Mouse (Mus musculus): ENCODE data around the gene 9130213A22Rik. TPM values are rescaled to one million over a fixed set of nuclear protein-coding genes. Genes with fewer than 3 reads are reported as not detected.

Gene 9130213A22Rik
- under 1 TPM in 1 of 2 experiments, not detected in 1; 0.18 TPM for total RNA-seq (2021)
- long read RNA-seq, experiment 1, result 0 reads
- long read RNA-seq, experiment 2, result 0 reads

DNA sequence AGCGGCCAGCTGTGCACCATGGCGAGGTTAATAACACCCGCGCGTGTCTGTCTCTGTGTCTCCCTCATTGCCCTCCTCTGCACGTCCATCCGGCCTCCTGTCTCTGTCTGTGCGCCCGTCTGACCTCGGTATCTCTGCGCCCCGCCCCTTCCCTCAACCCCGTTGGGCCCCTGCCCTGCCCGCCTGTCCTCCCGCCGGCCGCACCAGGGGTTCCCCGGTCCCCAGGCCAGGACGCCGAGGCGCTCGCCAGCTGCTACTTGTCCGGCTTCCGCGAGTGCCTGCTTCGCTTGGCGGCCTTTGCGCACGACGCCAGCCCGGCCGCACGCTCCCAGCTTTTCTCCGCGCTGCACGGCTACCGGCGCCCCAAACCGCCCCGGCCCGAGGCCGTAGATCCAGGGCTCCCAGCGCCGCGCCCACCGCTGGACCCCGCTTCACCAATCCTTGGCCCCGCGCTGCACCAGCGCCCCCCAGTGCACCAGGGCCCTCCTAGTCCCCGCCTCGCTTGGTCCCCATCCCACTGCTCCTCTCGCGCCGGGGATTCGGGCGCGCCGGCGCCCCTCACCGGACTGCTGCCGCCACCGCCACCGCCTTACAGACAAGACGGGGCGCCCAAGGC is at the start of gene 9130213A22Rik:
TSS of gene 9130213A22Rik (minus strand) at position 254 of the 616 bp plus-strand sequence.
- intact Hi-C loops (cut with DNase I; ENCODE audit: low total_unique reads), result loop anchor here (5.0 kb wide), 1 partner anchor 55 kb away; no protein-coding TSS in a partner anchor

GRCm38 (mm10) chr11:69171626-69172025 is 49.2 kb upstream of the 9130213A22Rik start:
- peak; percentile 92 for DNase-seq
- intact Hi-C loops (cut with DNase I; ENCODE audit: low total_unique reads), result no loop called here

More for the DNA sequence above, at the start of gene 9130213A22Rik:
- peak; percentile 93 for DNase-seq

DNA sequence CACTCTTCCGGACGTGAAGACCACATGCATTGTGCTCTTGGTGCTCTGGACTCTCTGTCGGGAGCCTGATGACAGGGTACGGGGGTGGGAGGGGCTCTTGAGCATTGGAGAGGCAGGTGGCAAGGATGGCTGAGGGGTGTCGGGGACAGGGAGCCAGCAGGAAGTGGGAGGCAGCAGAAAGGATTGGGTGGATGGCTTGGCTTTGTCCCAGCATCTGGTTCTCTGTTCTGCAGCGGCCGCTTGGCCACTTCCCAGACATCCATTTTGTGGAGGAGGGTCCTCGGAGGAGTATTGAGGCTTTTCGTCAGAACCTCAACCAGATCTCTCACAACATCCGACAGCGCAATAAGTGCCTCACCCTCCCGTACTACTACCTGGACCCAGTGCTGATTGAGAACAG is 46.9 kb upstream of the 9130213A22Rik start:
- DNase-seq, result no peak
- intact Hi-C loops (cut with DNase I; ENCODE audit: low total_unique reads), result no loop called here

DNA sequence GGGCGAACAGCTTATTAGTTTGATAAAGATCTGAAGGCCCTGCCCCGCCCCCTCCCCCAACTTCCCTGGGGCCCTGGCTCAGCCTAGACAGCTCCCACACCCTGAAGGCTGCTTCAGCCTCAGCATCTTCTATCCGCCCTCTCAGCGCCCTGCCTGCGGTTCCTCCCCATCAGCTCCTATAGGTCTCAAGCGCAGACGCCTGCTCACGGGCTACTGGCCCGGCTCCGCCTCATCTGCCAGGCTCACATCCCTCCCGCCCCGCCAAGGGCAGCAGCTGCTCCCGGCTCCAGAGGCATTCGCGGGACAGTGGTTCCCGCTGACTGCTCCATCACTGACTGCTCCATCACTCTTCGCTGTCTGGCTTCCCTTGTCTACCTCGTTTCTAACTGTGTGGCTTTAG is 34.4 kb upstream of the 9130213A22Rik start, which contains the start of gene Alox12b:
TSS of gene Alox12b (plus strand) at position 190 of the 400 bp plus-strand sequence.
- no peak for DNase-seq
- intact Hi-C loops (cut with DNase I; ENCODE audit: low total_unique reads), result no loop called here

DNA sequence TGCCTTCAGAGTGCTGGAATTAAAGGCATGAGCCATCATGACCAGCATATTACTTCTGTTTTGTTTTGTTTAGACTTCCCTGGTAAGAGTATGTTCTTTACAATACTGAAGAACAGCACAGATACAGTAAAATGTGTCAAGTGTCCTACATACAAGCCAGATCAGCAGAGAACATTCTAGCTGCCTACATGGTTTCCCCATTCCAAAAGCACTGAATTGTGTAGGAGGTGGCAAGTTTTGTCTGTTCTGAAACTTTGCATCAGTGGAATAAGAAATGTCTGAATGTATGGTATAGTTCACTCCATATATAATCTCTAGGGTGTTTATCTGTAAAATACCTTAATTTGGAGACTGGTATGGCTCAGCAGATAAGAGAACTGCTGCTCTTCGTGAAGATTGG is 33.0 kb upstream of the 9130213A22Rik start:
- intact Hi-C loops (cut with DNase I; ENCODE audit: low total_unique reads), result no loop called here

GRCm38 (mm10) chr11:69153831-69154230 is 31.4 kb upstream of the 9130213A22Rik start:
- intact Hi-C loops (cut with DNase I; ENCODE audit: low total_unique reads), result no loop called here
- no peak for DNase-seq

More for the DNA sequence above, 33.0 kb upstream of the 9130213A22Rik start:
- DNase-seq, result no peak

DNA sequence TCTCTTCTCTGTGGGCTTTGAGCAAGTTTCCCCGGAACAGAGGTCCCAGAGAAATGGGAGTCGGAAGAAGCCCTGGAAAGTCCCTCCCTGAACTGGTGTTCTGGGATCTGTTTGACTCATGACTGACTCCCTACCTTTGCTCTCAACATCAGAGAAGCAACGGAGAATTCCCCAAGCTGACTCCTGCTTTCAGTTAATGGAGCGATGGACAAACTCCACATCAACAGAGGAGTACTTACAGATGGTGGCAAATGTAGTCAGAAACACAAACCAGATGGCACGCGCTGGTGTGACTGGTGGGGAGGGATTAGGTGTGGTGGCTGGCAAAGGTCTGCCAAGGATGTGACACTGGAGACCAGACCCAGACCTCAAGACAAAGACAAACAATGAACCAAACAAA is 28.6 kb upstream of the 9130213A22Rik start:
- intact Hi-C loops (cut with DNase I; ENCODE audit: low total_unique reads), result no loop called here

GRCm38 (mm10) chr11:69150444-69150843 is 28.1 kb upstream of the 9130213A22Rik start:
- intact Hi-C loops (cut with DNase I; ENCODE audit: low total_unique reads), result no loop called here
- DNase-seq, result peak; percentile 72

More for the DNA sequence above, 28.6 kb upstream of the 9130213A22Rik start:
- DNase-seq, result no peak

GRCm38 (mm10) chr11:69149728-69150127 is 27.3 kb upstream of the 9130213A22Rik start:
- intact Hi-C loops (cut with DNase I; ENCODE audit: low total_unique reads), result no loop called here
- DNase-seq, result peak; percentile 59

DNA sequence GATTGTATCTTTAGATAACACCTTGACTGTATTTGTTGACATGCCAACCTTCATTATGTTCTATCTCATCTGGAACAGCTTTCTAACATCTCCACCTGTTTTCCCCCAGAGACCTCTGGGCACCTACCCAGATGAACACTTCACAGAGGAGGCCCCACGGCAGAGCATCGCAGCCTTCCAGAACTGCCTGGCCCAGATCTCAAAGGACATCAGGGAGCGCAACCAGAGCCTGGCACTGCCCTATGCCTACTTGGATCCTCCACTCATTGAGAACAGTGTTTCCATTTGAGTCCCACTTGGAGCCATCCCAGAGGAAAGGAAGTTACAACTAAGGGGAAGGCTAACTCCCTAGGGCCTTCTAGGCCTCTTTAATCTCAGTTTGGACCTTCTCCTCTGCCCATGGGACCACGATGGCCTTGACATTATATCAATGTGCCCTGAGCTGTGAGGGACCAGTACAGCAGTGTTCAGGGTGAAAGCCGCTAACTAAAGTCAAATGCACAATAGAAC is 26.1 kb upstream of the 9130213A22Rik start:
- intact Hi-C loops (cut with DNase I; ENCODE audit: low total_unique reads), result no loop called here
- DNase-seq, result no peak

- DNase-seq, result no peak
- intact Hi-C loops (cut with DNase I; ENCODE audit: low total_unique reads), result no loop called here
Measured at GRCm38 (mm10) chr11:69147546-69147945, 25.2 kb upstream of the 9130213A22Rik start.

GRCm38 (mm10) chr11:69135361-69135760 is 13.0 kb upstream of the 9130213A22Rik start:
- intact Hi-C loops (cut with DNase I; ENCODE audit: low total_unique reads), result no loop called here
- DNase-seq, result no peak

GRCm38 (mm10) chr11:69134622-69134968 is 12.2 kb upstream of the 9130213A22Rik start:
- intact Hi-C loops (cut with DNase I; ENCODE audit: low total_unique reads), result no loop called here
- no peak for DNase-seq

DNA sequence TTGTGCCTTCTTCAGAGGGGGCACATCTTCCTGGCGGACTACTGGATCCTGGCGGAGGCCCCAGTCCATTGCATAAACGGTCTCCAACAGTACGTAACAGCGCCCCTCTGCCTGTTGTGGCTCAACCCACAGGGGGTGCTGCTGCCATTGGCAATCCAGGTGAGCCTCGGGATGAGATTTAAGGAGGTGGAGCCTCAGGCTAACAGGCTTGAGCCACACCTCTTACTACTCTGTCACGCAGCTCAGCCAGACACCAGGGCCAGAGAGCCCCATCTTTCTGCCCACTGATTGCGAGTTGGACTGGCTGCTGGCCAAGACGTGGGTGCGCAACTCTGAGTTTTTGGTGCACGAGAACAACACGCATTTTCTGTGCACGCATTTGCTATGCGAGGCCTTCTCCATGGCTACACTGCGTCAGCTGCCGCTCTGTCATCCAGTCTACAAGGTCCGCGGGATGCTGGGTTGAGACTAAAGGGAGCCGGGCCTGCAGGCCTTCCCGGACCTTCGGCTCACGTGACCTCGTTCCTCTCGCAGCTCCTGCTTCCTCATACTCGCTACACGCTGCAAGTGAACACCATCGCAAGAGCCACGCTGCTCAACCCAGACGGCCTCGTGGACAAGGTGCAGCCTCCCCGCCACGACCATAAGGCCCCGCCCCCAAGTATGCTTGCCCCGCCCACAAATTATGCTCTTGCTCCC is 11.7 kb upstream of the 9130213A22Rik start:
- intact Hi-C loops (cut with DNase I; ENCODE audit: low total_unique reads), result no loop called here
- no peak for DNase-seq

DNA sequence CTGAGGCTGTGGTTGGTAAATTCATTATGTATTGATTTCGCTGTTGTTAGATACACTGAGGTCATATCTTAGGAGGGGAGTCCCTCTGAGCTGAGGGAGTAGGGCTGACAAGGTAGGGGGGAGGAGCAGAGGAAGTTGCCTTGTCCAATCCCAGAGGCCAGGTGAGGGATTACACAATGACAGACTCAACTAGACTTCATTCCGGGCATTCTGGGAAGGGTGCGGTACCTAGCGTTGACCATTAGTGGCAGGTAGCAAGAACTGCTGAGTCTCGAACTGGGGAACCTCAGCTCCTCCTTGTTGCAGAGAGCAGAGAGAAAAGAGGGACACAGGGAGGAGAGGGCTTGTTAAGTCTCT is 11.2 kb upstream of the 9130213A22Rik start:
- DNase-seq, result no peak
- intact Hi-C loops (cut with DNase I; ENCODE audit: low total_unique reads), result no loop called here

DNA sequence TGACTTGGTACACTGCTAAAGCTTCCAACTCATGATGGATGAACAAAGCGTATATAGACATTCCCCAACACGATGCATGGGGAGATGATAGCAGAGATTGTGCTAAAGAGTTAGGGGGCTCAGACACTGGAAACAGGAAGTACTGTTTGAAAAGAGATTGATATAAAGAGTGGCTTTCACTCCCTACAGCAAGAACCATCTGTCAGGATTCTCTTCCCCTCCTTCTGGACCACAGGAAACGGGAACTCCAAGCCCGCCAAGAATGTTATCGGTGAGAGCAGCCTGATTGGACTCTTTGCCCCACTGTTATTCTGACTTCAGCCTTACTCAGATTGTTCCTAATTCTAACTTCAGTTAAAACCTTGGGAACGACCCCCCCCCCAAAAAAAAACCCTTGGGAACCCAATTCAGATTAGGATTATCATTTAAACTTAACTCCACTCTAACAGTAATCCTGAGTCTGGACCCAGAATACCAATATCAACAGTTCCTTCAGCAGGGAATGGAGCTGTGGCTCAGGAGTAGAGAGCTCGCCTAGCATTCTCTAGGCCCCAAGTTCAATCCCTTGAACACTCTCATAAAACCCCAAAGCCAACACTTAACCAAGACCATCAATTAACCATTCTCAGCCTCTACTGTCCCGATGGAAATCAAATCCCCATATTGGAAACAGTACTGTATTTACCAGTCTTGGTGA is 6.2 kb upstream of the 9130213A22Rik start:
- no peak for DNase-seq
- intact Hi-C loops (cut with DNase I; ENCODE audit: low total_unique reads), result no loop called here

DNA sequence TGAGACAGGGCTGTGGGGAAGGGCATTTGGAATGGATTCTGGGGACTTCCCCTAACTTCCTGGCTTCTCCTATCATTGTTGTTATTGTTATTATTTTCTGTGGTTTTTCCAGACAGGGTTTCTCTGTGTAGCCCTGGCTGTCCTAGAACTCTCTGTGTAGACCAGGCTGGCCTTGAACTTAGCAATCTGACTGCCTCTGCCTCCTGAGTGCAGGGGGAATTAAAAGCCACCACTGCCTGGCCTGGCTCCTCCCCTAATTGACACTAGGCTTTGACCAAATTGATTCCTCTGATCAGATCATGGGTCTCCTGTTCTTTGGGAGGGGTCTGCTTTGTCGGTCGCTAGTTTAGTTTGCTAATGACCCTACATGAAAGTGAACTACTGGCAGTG is 4.3 kb upstream of the 9130213A22Rik start:
- no peak for DNase-seq
- intact Hi-C loops (cut with DNase I; ENCODE audit: low total_unique reads), result no loop called here

DNA sequence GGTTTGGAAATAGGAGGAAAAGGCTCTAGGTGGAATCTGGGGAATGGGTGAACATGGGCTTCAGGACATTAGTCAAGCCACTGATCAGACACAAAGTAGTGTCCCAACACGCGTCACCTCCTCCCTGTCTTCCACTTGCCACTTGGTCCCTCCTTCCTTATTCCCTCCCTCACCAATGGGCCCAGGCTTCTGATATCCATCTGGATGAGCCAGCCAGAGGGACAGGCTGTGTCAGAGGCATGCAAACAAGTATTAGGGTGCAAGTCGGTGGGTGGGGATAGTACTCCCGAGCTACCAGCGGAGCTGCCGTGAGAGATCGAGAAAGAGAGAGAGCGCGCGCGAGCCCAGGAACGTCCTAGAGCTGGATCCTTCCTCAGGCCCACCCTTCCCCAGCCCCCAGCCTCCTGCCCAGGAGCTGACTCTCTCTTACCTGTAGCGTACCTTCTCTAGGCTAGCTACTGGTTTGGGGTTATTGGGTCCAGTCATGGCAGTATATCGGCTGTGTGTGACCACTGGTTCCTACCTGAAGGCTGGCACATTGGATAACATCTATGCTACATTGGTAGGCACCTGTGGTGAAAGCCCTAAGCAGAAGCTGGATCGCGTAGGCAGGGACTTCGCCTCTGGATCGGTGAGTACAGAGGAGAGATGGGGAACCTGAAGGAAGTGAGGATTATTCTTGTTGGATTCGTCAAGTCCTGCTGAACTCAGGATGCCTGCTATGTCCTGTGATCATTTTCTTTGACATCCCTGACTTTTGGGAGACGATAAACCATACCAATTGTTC is 3.7 kb upstream of the 9130213A22Rik start:
- no peak for DNase-seq
- intact Hi-C loops (cut with DNase I; ENCODE audit: low total_unique reads), result no loop called here

DNA sequence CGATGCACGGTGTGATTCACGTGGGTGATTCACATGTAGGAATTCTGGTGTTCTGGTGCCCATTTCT is 3.3 kb upstream of the 9130213A22Rik start, which contains the start of gene Aloxe3:
TSS of gene Aloxe3 (plus strand) at position 45 of the 67 bp plus-strand sequence.
- no peak for DNase-seq
- intact Hi-C loops (cut with DNase I; ENCODE audit: low total_unique reads), result no loop called here

Measured in gastrocnemius, postnatal 14 days (tissue).